Mouse (Mus musculus): Measurements from ENCODE around the gene Lhx5. TPM values are rescaled to one million over a fixed set of nuclear protein-coding genes. Genes with fewer than 3 reads are reported as not detected.

Gene Lhx5
- total and polyA plus RNA-seq, 3 experiments, result not detected

DNA sequence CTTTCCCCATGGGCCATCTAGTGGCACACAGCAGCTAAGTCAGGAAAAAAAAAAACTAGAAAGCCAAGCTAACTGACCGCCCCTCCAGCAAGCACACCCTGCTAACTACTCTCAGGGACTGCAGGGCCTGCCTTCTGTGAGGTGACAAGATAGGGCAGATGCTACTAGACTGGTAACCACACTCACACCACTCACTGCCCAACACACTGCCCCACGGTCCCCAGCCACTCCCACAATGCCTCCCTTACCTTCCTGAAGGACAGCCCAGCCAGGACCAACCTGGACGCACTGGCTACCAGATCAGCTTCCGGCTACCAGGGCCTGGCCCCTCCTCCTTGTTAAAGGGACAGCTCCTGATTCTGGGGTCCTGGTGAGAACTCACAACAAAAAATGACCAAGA, 35.5 kb downstream of the Lhx5 start:
- H3K79me2 ChIP-seq (replicated peaks; ENCODE audit: control insufficient read depth, extremely low read depth, insufficient read depth, poor library complexity, severe bottlenecking), result no peaks in the 10 kb centered on the region
- TF ChIP-seq MAX (IDR thresholded peaks at IDR 0.05; ENCODE audit: low read length) (no peak), ELF1 (IDR thresholded peaks at IDR 0.05; ENCODE audit: low read depth, low read length) (0 out of 2 replicates have a peak, but pooled peaks have one; percentile 36)
- no peak for DNase-seq (ENCODE audit: extremely low read depth)
- H3K27ac ChIP-seq (ENCODE audit: insufficient read depth, low read depth), result no peak overlapping the region
- H3K4me2 ChIP-seq (ENCODE audit: insufficient read depth, low read depth, poor library complexity, severe bottlenecking), result no peak overlapping the region
- H3K27me3 ChIP-seq (replicated peaks), result peaks cover 63% of the 10 kb centered on the region
- H3K36me3 ChIP-seq (replicated peaks in 1 of 2; ENCODE audit: control insufficient read depth in 1 of 2, insufficient read depth in 1 of 2, low read length in 1 of 2), result no peaks in the 10 kb centered on the region
- H3K9me3 ChIP-seq (replicated peaks; ENCODE audit: low read length), result peaks cover 15% of the 10 kb centered on the region
- H3K4me1 ChIP-seq (ENCODE audit: control insufficient read depth in 1 of 2, insufficient read depth in 2 of 2), result peaks cover 0 to 10% of the 10 kb centered on the region in 2 experiments; a peak in 2 of 4 replicates
- no peak overlapping the region for H3K4me3 ChIP-seq (replicated peaks in 1 of 3; ENCODE audit: low read depth in 2 of 3, low read length in 2 of 3, poor library complexity in 1 of 3)
- no peak overlapping the region for H3K9ac ChIP-seq (ENCODE audit: insufficient read depth, low read depth)
- in situ Hi-C loops (cut with MboI; ENCODE audit: low pct_ligation_motif_present, low pct_unique_long_range_greater_than_20kb, low sequenced_read_pairs) (no loop called here), dilution Hi-C loops (cut with MboI; ENCODE audit: extremely low pct_ligation_motif_present, extremely low pct_unique_long_range_greater_than_20kb, low sequenced_read_pairs) (no loop called here)

DNA sequence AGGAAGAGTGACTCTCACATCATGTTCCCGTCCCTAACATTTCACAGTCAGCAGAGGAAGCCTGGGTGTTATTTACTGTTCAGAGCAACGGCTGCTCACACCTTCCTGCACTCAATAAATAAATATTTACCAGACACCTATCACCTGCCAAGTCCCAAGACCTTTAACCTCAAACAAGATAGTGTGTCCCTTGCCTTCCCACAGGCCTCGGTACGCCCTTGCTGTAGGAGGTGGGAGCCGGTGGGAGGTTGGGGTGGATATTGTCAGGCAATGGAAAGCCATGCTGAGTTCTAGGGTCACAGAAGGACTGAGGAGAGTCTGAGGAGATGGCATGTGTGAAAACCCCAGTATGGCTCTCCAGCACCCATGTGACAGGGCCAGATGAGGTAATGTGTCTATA, 36.8 kb downstream of the Lhx5 start:
- no peaks in the 10 kb centered on the region for H3K36me3 ChIP-seq (replicated peaks in 1 of 2; ENCODE audit: control insufficient read depth in 1 of 2, insufficient read depth in 1 of 2, low read length in 1 of 2)
- no peak overlapping the region for H3K4me2 ChIP-seq (ENCODE audit: insufficient read depth, low read depth, poor library complexity, severe bottlenecking)
- no peak for DNase-seq (ENCODE audit: extremely low read depth)
- H3K9ac ChIP-seq (ENCODE audit: insufficient read depth, low read depth), result no peak overlapping the region
- dilution Hi-C loops (cut with MboI; ENCODE audit: extremely low pct_ligation_motif_present, extremely low pct_unique_long_range_greater_than_20kb, low sequenced_read_pairs), result no loop called here
- peaks cover 61% of the 10 kb centered on the region for H3K27me3 ChIP-seq (replicated peaks)
- peaks cover 15% of the 10 kb centered on the region for H3K9me3 ChIP-seq (replicated peaks; ENCODE audit: low read length)
- in situ Hi-C loops (cut with MboI; ENCODE audit: low pct_ligation_motif_present, low pct_unique_long_range_greater_than_20kb, low sequenced_read_pairs), result no loop called here
- no peaks in the 10 kb centered on the region for H3K79me2 ChIP-seq (replicated peaks; ENCODE audit: control insufficient read depth, extremely low read depth, insufficient read depth, poor library complexity, severe bottlenecking)
- TF ChIP-seq MAFK (IDR thresholded peaks at IDR 0.05; ENCODE audit: insufficient replicate concordance, low read length) (no peak), KAT2A (IDR thresholded peaks at IDR 0.05; ENCODE audit: insufficient replicate concordance, low read length) (no peak), TCF12 (IDR thresholded peaks at IDR 0.05; ENCODE audit: low read depth, low read length) (no peak), UBTF (IDR thresholded peaks at IDR 0.05; ENCODE audit: low read depth, low read length) (no peak), CHD1 (IDR thresholded peaks at IDR 0.05; ENCODE audit: low read depth, low read length) (no peak), JUND (conservative IDR thresholded peaks at IDR 0.05; ENCODE audit: low read depth, low read length) (no peak), ZMIZ1 (IDR thresholded peaks at IDR 0.05; ENCODE audit: low read depth, low read length) (no peak), CHD2 (IDR thresholded peaks at IDR 0.05; ENCODE audit: low read length) (no peak), EP300 (IDR thresholded peaks at IDR 0.05; ENCODE audit: low read length) (no peak)
- no peak overlapping the region for H3K27ac ChIP-seq (ENCODE audit: insufficient read depth, low read depth)
- no peak overlapping the region for H3K4me3 ChIP-seq (replicated peaks in 1 of 3; ENCODE audit: low read depth in 2 of 3, low read length in 2 of 3, poor library complexity in 1 of 3)
- no peaks in the 10 kb centered on the region for H3K4me1 ChIP-seq (ENCODE audit: control insufficient read depth in 1 of 2, insufficient read depth in 2 of 2)

DNA sequence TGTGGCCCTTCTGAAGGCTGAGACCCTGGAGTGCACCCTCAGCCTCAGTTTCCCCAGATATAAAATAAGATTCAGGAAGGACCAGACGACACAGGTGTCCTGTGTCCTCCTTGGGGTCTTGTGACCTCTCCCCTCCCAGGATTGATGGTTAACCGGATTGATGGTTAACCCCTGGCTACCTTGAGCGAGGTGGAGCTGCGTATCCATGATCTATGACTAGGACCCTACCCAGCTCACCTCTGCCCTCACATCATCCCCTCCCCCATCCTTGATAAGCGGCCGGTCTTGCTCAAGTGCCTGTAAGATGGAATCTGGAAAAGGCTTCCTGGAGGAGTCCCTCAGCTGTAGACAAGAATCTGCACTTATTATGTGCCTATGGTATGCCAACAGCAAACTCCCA, 37.3 kb downstream of the Lhx5 start:
- Histone ChIP-seq H3K4me1 (ENCODE audit: control insufficient read depth in 1 of 2, insufficient read depth in 2 of 2) (no peaks in the 10 kb centered on the region), H3K79me2 (replicated peaks; ENCODE audit: control insufficient read depth, extremely low read depth, insufficient read depth, poor library complexity, severe bottlenecking) (no peaks in the 10 kb centered on the region), H3K9ac (ENCODE audit: insufficient read depth, low read depth) (no peak overlapping the region), H3K9me3 (replicated peaks; ENCODE audit: low read length) (peaks cover 13% of the 10 kb centered on the region), H3K27ac (ENCODE audit: insufficient read depth, low read depth) (no peak overlapping the region), H3K4me3 (replicated peaks in 1 of 3; ENCODE audit: low read depth in 2 of 3, low read length in 2 of 3, poor library complexity in 1 of 3) (no peak overlapping the region), H3K27me3 (replicated peaks) (peaks cover 61% of the 10 kb centered on the region), H3K36me3 (replicated peaks in 1 of 2; ENCODE audit: control insufficient read depth in 1 of 2, insufficient read depth in 1 of 2, low read length in 1 of 2) (no peaks in the 10 kb centered on the region), H3K4me2 (ENCODE audit: insufficient read depth, low read depth, poor library complexity, severe bottlenecking) (no peak overlapping the region)
- TF ChIP-seq MAFK (IDR thresholded peaks at IDR 0.05; ENCODE audit: insufficient replicate concordance, low read length) (no peak), MAX (IDR thresholded peaks at IDR 0.05; ENCODE audit: low read length) (no peak), CTCF (conservative IDR thresholded peaks at IDR 0.05 in 1 of 2, IDR thresholded peaks at IDR 0.05 in 1 of 2; ENCODE audit: low read depth in 2 of 2, low read length in 2 of 2) (no peak), E2F4 (IDR thresholded peaks at IDR 0.05; ENCODE audit: insufficient replicate concordance, low read depth, low read length) (no peak)
- dilution Hi-C loops (cut with MboI; ENCODE audit: extremely low pct_ligation_motif_present, extremely low pct_unique_long_range_greater_than_20kb, low sequenced_read_pairs), result no loop called here
- DNase-seq (ENCODE audit: extremely low read depth), result no peak
- in situ Hi-C loops (cut with MboI; ENCODE audit: low pct_ligation_motif_present, low pct_unique_long_range_greater_than_20kb, low sequenced_read_pairs), result no loop called here
